Mouse (Mus musculus) stomach, postnatal 0 days (tissue): ENCODE data around the gene Trim54.

Source experiments
- CTCF ChIP-seq: IDR thresholded peaks from 2 replicates; pipeline ENCODE4 v1.5.1; 2016; ENCODE audit warnings: antibody characterized with exemption, low read depth, mild to moderate bottlenecking, moderate library complexity
- EP300 ChIP-seq: optimal IDR thresholded peaks from 2 replicates; pipeline ENCODE3; 2016; ENCODE audit warnings: antibody characterized with exemption

DNA sequence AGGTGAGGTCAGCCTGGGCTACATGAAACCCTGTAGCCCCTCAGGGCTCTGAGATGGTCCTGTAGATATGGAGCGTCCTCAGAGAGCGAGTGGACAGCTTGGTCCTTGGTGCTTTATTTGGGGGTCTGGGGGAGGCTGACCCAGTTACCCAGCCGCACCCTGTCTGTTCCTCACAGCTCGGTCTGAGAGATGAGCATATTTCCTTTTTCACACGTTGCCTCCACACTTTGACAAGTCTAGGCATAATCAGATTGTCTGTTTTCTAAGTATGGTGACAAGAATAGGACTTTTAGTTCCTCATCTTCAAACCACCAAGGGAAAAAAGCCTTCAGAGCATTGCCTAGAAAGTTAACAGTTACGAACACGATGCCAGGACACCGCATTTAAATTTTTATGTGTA lies 4.6 kb downstream of the Trim54 start:
- TF ChIP-seq CTCF (no peak), EP300 (no peak)
